Mouse (Mus musculus) kidney, postnatal 0 days (tissue): Measurements from ENCODE around the gene Gnaq. TPM values are rescaled to one million over a fixed set of nuclear protein-coding genes. Genes with fewer than 3 reads are reported as not detected.

Experiments used
- ATAC-seq: fragments of 200-750 bp; cut with Nextera tagmentation; replicated peaks from 2 replicates; pipeline ENCODE4 v1.8.0; 2017; ENCODE audit warnings: low read depth, moderate number of reproducible peaks, moderate TSS enrichment, moderate library complexity; ENCODE audit not compliant: low FRiP score
- DNase-seq: peaks from one replicate; pipeline ENCODE4 v3.0.0-alpha.2; 2016; ENCODE audit warnings: low spot score
- H3K27ac ChIP-seq: fragments of 300-500 bp; sonication (generic); 2 replicates; pipeline ENCODE4 v1.5.1; 2014; ENCODE audit warnings: mild to moderate bottlenecking
- H3K27me3 ChIP-seq: fragments of 300-500 bp; sonication (generic); 2 replicates; pipeline ENCODE4 v1.6.1; 2014; ENCODE audit warnings: low read length, mixed read lengths; ENCODE audit not compliant: insufficient read depth
- H3K36me3 ChIP-seq: fragments of 300-500 bp; sonication (generic); 2 replicates; pipeline ENCODE4 v1.6.1; 2014; ENCODE audit warnings: low read length, mixed read lengths; ENCODE audit not compliant: insufficient read depth
- H3K4me1 ChIP-seq: fragments of 300-500 bp; sonication (generic); replicated peaks from 2 replicates; pipeline ENCODE4 v1.6.1; 2014; ENCODE audit warnings: antibody characterized with exemption, low read length, mixed read lengths; ENCODE audit not compliant: insufficient read depth
- H3K4me2 ChIP-seq: fragments of 300-500 bp; sonication (generic); 2 replicates; pipeline ENCODE4 v1.6.1; 2014; ENCODE audit warnings: mild to moderate bottlenecking, low read length, moderate library complexity, mixed read lengths
- H3K4me3 ChIP-seq: fragments of 300-500 bp; sonication (generic); replicated peaks from 2 replicates; pipeline ENCODE4 v1.5.1; 2014; ENCODE audit warnings: low read depth, low read length
- H3K9ac ChIP-seq: fragments of 300-500 bp; sonication (generic); 2 replicates; pipeline ENCODE4 v1.6.1; 2014; ENCODE audit warnings: low read depth, low read length
- H3K9me3 ChIP-seq: fragments of 300-500 bp; sonication (generic); replicated peaks from 2 replicates; pipeline ENCODE4 v1.6.1; 2016; ENCODE audit warnings: low read length, inconsistent platforms, mixed read lengths
- CTCF ChIP-seq: IDR thresholded peaks from 2 replicates; pipeline ENCODE4 v1.5.1; 2016; ENCODE audit warnings: antibody characterized with exemption, low read depth, mild to moderate bottlenecking, moderate library complexity
- WGBS: fragments of 180-500 bp; shearing (Covaris S2); extraction: QIAGEN DNeasy Blood & Tissue Kit; methylation state at CpG from one replicate; pipeline ENCODE4 v1.1.7; 2014; 5-methylcytosine and 5-hydroxymethylcytosine counted together
- polyA plus RNA-seq: library from polyadenylated mRNA; unstranded; fragments of >200 nt; fragmentation: Nextera tagmentation; extraction: Ambion mirVana; gene quantifications from 2 replicates; pipeline ENCODE4 v1.2.1, GENCODE M21; 2015

Gnaq gene
- polyA plus RNA-seq, 1 experiment from 2014 or later, result 27.2 TPM

GRCm38 (mm10) chr19:16339954-16340586, 207.4 kb downstream of the Gnaq start:
- Histone ChIP-seq H3K9ac (no peak overlapping the region), H3K36me3 (peaks cover 10% of the 10 kb centered on the region; the same call in 1 of the 2 replicates), H3K9me3 (no peaks in the 10 kb centered on the region), H3K27me3 (no peaks in the 10 kb centered on the region), H3K4me3 (no peak overlapping the region), H3K4me2 (no peak overlapping the region), H3K4me1 (0 out of 2 replicates have a peak, but pooled peaks cover 6% of the 10 kb centered on the region), H3K27ac (no peak overlapping the region)
- no peak for TF ChIP-seq CTCF
- ATAC-seq (no peak), DNase-seq (no peak)
- WGBS, result 78% methylated on average over 4 of the region's 4 CpGs

- no peak overlapping the region for H3K4me3 ChIP-seq
- no peaks in the 10 kb centered on the region for H3K9me3 ChIP-seq
- 72% methylated on average over 2 of the region's 2 CpGs for WGBS
- H3K36me3 ChIP-seq, result no peaks in the 10 kb centered on the region
- no peak overlapping the region for H3K4me2 ChIP-seq
- no peak overlapping the region for H3K9ac ChIP-seq
- peak; percentile 62 for TF ChIP-seq CTCF
- 0 out of 2 replicates have a peak, but pooled peaks cover 1% of the 10 kb centered on the region for H3K4me1 ChIP-seq
- H3K27me3 ChIP-seq, result no peaks in the 10 kb centered on the region
- DNase-seq (no peak), ATAC-seq (no peak)
- no peak overlapping the region for H3K27ac ChIP-seq
These were observed 210.1 kb downstream of the Gnaq start for GRCm38 (mm10) chr19:16342702-16343101.

GRCm38 (mm10) chr19:16345516-16345915, 212.9 kb downstream of the Gnaq start:
- Histone ChIP-seq H3K4me1 (no peaks in the 10 kb centered on the region), H3K4me2 (no peak overlapping the region), H3K36me3 (no peaks in the 10 kb centered on the region), H3K9me3 (no peaks in the 10 kb centered on the region), H3K4me3 (no peak overlapping the region), H3K9ac (no peak overlapping the region), H3K27ac (no peak overlapping the region), H3K27me3 (no peaks in the 10 kb centered on the region)
- TF ChIP-seq CTCF, result no peak
- ATAC-seq (no peak), DNase-seq (no peak)
- 90% methylated on average over 2 of the region's 2 CpGs for WGBS

- H3K9me3 ChIP-seq, result no peaks in the 10 kb centered on the region
- H3K4me2 ChIP-seq, result no peak overlapping the region
- WGBS, result 90% methylated on average over 3 of the region's 3 CpGs
- DNase-seq (no peak), ATAC-seq (no peak)
- no peak overlapping the region for H3K27ac ChIP-seq
- TF ChIP-seq CTCF, result no peak
- no peaks in the 10 kb centered on the region for H3K36me3 ChIP-seq
- H3K9ac ChIP-seq, result no peak overlapping the region
- no peaks in the 10 kb centered on the region for H3K4me1 ChIP-seq
- no peaks in the 10 kb centered on the region for H3K27me3 ChIP-seq
- H3K4me3 ChIP-seq, result no peak overlapping the region
These were observed 214.4 kb downstream of the Gnaq start for GRCm38 (mm10) chr19:16347037-16347436.

- Histone ChIP-seq H3K27ac (no peak overlapping the region), H3K4me1 (no peaks in the 10 kb centered on the region), H3K9ac (no peak overlapping the region), H3K27me3 (no peaks in the 10 kb centered on the region), H3K4me3 (no peak overlapping the region), H3K36me3 (no peaks in the 10 kb centered on the region), H3K9me3 (no peaks in the 10 kb centered on the region), H3K4me2 (no peak overlapping the region)
- DNase-seq (peak; percentile 72), ATAC-seq (no peak)
- peak; percentile 87 for TF ChIP-seq CTCF
These were observed 221.1 kb downstream of the Gnaq start for GRCm38 (mm10) chr19:16353701-16354136.

GRCm38 (mm10) chr19:16358148-16358547, 225.5 kb downstream of the Gnaq start:
- TF ChIP-seq CTCF, result no peak
- no peak for ATAC-seq
- Histone ChIP-seq H3K27me3 (no peaks in the 10 kb centered on the region), H3K9ac (no peak overlapping the region), H3K4me1 (no peaks in the 10 kb centered on the region), H3K4me2 (no peak overlapping the region), H3K4me3 (no peak overlapping the region), H3K27ac (no peak overlapping the region), H3K36me3 (0 out of 2 replicates have a peak, but pooled peaks cover 6% of the 10 kb centered on the region), H3K9me3 (no peaks in the 10 kb centered on the region; the same call in 1 of the 2 replicates)
- 74% methylated on average over 3 of the region's 3 CpGs for WGBS
- no peak for DNase-seq
